Mouse (Mus musculus): ENCODE data around the gene Mmp21. TPM values are rescaled to one million over a fixed set of nuclear protein-coding genes. Genes with fewer than 3 reads are reported as not detected.

The Mmp21 gene
- polyA plus RNA-seq, 1 experiment from 2014 or later = not detected

- H3K27ac ChIP-seq (replicated peaks) = no peak overlapping the region
- H3K4me2 ChIP-seq (replicated peaks) = peak overlapping the region; percentile 95
- peaks cover 9% of the 10 kb centered on the region for H3K4me1 ChIP-seq
- H3K27me3 ChIP-seq = no peaks in the 10 kb centered on the region
- WGBS = 93% methylated on average over 13 of the region's 13 CpGs
- peaks cover 36% of the 10 kb centered on the region for H3K36me3 ChIP-seq
- H3K9ac ChIP-seq (replicated peaks) = no peak overlapping the region
- no peak for ATAC-seq (ENCODE audit: low FRiP score, low read depth)
- H3K9me3 ChIP-seq = no peaks in the 10 kb centered on the region
- H3K4me3 ChIP-seq = 0 out of 2 replicates have a peak overlapping the region, but pooled peaks have one; percentile 7
Measured at GRCm38 (mm10) chr7:133638821-133639220, 41.0 kb downstream of the Mmp21 start.

GRCm38 (mm10) chr7:133638306-133638705 lies 41.6 kb downstream of the Mmp21 start:
- no peaks in the 10 kb centered on the region for H3K9me3 ChIP-seq
- H3K4me2 ChIP-seq (replicated peaks) = peak overlapping the region; percentile 95
- peaks cover 31% of the 10 kb centered on the region for H3K36me3 ChIP-seq
- H3K4me1 ChIP-seq = peaks cover 9% of the 10 kb centered on the region
- H3K9ac ChIP-seq (replicated peaks) = peak overlapping the region; percentile 93
- no peak for ATAC-seq (ENCODE audit: low FRiP score, low read depth)
- H3K4me3 ChIP-seq = peak overlapping the region; percentile 93
- WGBS = 16% methylated on average over 13 of the region's 13 CpGs
- no peaks in the 10 kb centered on the region for H3K27me3 ChIP-seq
- no peak overlapping the region for H3K27ac ChIP-seq (replicated peaks)

GRCm38 (mm10) chr7:133637361-133638305 lies 42.2 kb downstream of the Mmp21 start, which contains the start of gene Edrf1:
Gene Edrf1, plus strand, starts transcription at chr7:133637543.
- Histone ChIP-seq H3K4me2 (replicated peaks) (peak within 1 kb of the TSS; percentile 95), H3K9me3 (no peaks in the 10 kb centered on the region), H3K4me1 (peaks cover 9% of the 10 kb centered on the region), H3K9ac (replicated peaks) (peak within 1 kb of the TSS; percentile 93), H3K27ac (replicated peaks) (peak within 1 kb of the TSS; percentile 91), H3K36me3 (peaks cover 24% of the 10 kb centered on the region), H3K27me3 (no peaks in the 10 kb centered on the region), H3K4me3 (peak within 1 kb of the TSS; percentile 93)
- peak; percentile 98 for ATAC-seq (ENCODE audit: low FRiP score, low read depth)
- under 1% methylated on average over 81 of the region's 81 CpGs for WGBS

GRCm38 (mm10) chr7:133636738-133637352 lies 43.0 kb downstream of the Mmp21 start:
- peak overlapping the region; percentile 59 for H3K4me2 ChIP-seq (replicated peaks)
- H3K27me3 ChIP-seq = no peaks in the 10 kb centered on the region
- peak overlapping the region; percentile 91 for H3K27ac ChIP-seq (replicated peaks)
- peaks cover 9% of the 10 kb centered on the region for H3K4me1 ChIP-seq
- peak overlapping the region; percentile 93 for H3K9ac ChIP-seq (replicated peaks)
- peak; percentile 52 for ATAC-seq (ENCODE audit: low FRiP score, low read depth)
- H3K36me3 ChIP-seq = peaks cover 16% of the 10 kb centered on the region
- no peaks in the 10 kb centered on the region for H3K9me3 ChIP-seq
- H3K4me3 ChIP-seq = peak overlapping the region; percentile 93
- WGBS = 2% methylated on average over 17 of the region's 21 CpGs

- H3K4me3 ChIP-seq = no peak overlapping the region
- no peak for ATAC-seq (ENCODE audit: low FRiP score, low read depth)
Measured at GRCm38 (mm10) chr7:133634932-133635650, 44.8 kb downstream of the Mmp21 start.

GRCm38 (mm10) chr7:133632476-133632875 lies 47.4 kb downstream of the Mmp21 start:
- H3K4me3 ChIP-seq = no peak overlapping the region
- H3K27ac ChIP-seq (replicated peaks) = no peak overlapping the region
- no peaks in the 10 kb centered on the region for H3K9me3 ChIP-seq
- 28% methylated on average over 2 of the region's 2 CpGs for WGBS
- H3K4me2 ChIP-seq (replicated peaks) = no peak overlapping the region
- ATAC-seq (ENCODE audit: low FRiP score, low read depth) = no peak
- no peaks in the 10 kb centered on the region for H3K36me3 ChIP-seq
- H3K4me1 ChIP-seq = no peaks in the 10 kb centered on the region
- H3K9ac ChIP-seq (replicated peaks) = no peak overlapping the region
- no peaks in the 10 kb centered on the region for H3K27me3 ChIP-seq

More at GRCm38 (mm10) chr7:133634932-133635650, 44.8 kb downstream of the Mmp21 start:
- Histone ChIP-seq H3K9ac (replicated peaks) (no peak overlapping the region), H3K4me1 (peaks cover 9% of the 10 kb centered on the region), H3K27me3 (no peaks in the 10 kb centered on the region), H3K9me3 (no peaks in the 10 kb centered on the region), H3K36me3 (peaks cover 3% of the 10 kb centered on the region; the same call in 1 of the 2 replicates), H3K4me2 (replicated peaks) (no peak overlapping the region), H3K27ac (replicated peaks) (0 out of 2 replicates have a peak overlapping the region, but pooled peaks have one; percentile 20)
- WGBS = 64% methylated on average over 10 of the region's 12 CpGs

- no peak for ATAC-seq (ENCODE audit: low FRiP score, low read depth)
- Histone ChIP-seq H3K4me3 (no peak overlapping the region), H3K4me1 (no peaks in the 10 kb centered on the region), H3K27me3 (no peaks in the 10 kb centered on the region; the same call in 1 of the 2 replicates), H3K4me2 (replicated peaks) (no peak overlapping the region), H3K27ac (replicated peaks) (no peak overlapping the region), H3K36me3 (no peaks in the 10 kb centered on the region), H3K9ac (replicated peaks) (no peak overlapping the region), H3K9me3 (no peaks in the 10 kb centered on the region)
- WGBS = 87% methylated on average over 5 of the region's 5 CpGs
Measured at GRCm38 (mm10) chr7:133630821-133631220, 49.0 kb downstream of the Mmp21 start.

- ATAC-seq (ENCODE audit: low FRiP score, low read depth) = no peak
- no peak overlapping the region; the same call in 1 of the 2 replicates for H3K4me2 ChIP-seq (replicated peaks)
- WGBS = 31% methylated on average over 14 of the region's 14 CpGs
- peak overlapping the region; percentile 43 for H3K27ac ChIP-seq (replicated peaks)
- no peaks in the 10 kb centered on the region for H3K9me3 ChIP-seq
- H3K9ac ChIP-seq (replicated peaks) = no peak overlapping the region
- H3K27me3 ChIP-seq = no peaks in the 10 kb centered on the region; the same call in 1 of the 2 replicates
- no peak overlapping the region for H3K4me3 ChIP-seq
- H3K36me3 ChIP-seq = no peaks in the 10 kb centered on the region
- H3K4me1 ChIP-seq = no peaks in the 10 kb centered on the region
Measured at GRCm38 (mm10) chr7:133627184-133627936, 52.5 kb downstream of the Mmp21 start.

Other genes with a start within 250 kb of the Mmp21 start
- gene Tex36, start 77.9 kb downstream of the Mmp21 start, polyA plus RNA-seq (2016; fragmentation: Nextera tagmentation; extraction: Ambion mirVana) = not detected in 2 replicates
- 32.2 and 33.0 TPM in 2 replicates for gene Edrf1, start 42.5 kb downstream of the Mmp21 start, polyA plus RNA-seq (2016; fragmentation: Nextera tagmentation; extraction: Ambion mirVana)
- gene Bccip, start 29.3 kb upstream of the Mmp21 start, polyA plus RNA-seq (2016; fragmentation: Nextera tagmentation; extraction: Ambion mirVana) = 134 and 139 TPM in 2 replicates
- gene Uros, start 30.0 kb upstream of the Mmp21 start, polyA plus RNA-seq (2016; fragmentation: Nextera tagmentation; extraction: Ambion mirVana) = 38.1 and 39.9 TPM in 2 replicates
- 2.2 and 2.6 TPM in 2 replicates for gene Fank1, start 96.8 kb upstream of the Mmp21 start, polyA plus RNA-seq (2016; fragmentation: Nextera tagmentation; extraction: Ambion mirVana)
- 61.1 and 65.8 TPM in 2 replicates for gene Dhx32, start 102.7 kb upstream of the Mmp21 start, polyA plus RNA-seq (2016; fragmentation: Nextera tagmentation; extraction: Ambion mirVana)